Mouse (Mus musculus) megakaryocyte, embryonic 14.5 days (primary cell): ENCODE measurements around the gene Tor3a.

ENCODE experiments used
- FLI1 ChIP-seq: IDR thresholded peaks from 2 replicates; pipeline ENCODE4 v1.6.1; 2012; ENCODE audit warnings: low read length, inconsistent platforms, mixed read lengths
- GATA1 ChIP-seq: IDR thresholded peaks from 3 replicates; pipeline ENCODE4 v1.6.1; 2012; ENCODE audit warnings: mixed read lengths, low read length, inconsistent platforms, borderline replicate concordance

GRCm38 (mm10) chr1:156676596-156676995 lies 2.4 kb upstream of the Tor3a start:
- TF ChIP-seq GATA1 (no peak), FLI1 (no peak)
